Mouse (Mus musculus): Measurements from ENCODE around the gene Lsm14b. TPM values are rescaled to one million over a fixed set of nuclear protein-coding genes. Genes with fewer than 3 reads are reported as not detected.

Lsm14b gene
- polyA plus RNA-seq, 2 experiments, result 7.8 to 75.6 TPM

GRCm38 (mm10) chr2:180083063-180083462 is 58.3 kb downstream of the Lsm14b start:
- 90% methylated on average over 10 of the region's 10 CpGs for WGBS
- no peak overlapping the region for H3K27ac ChIP-seq (replicated peaks; ENCODE audit: low read depth, low read length)
- no peak for TF ChIP-seq POLR2A (IDR thresholded peaks at IDR 0.05; ENCODE audit: borderline replicate concordance, extremely low read depth, insufficient read depth, insufficient read length)

GRCm38 (mm10) chr2:180084565-180084964 is 59.8 kb downstream of the Lsm14b start:
- peaks cover 36% of the 10 kb centered on the region for H3K36me3 ChIP-seq (ENCODE audit: control insufficient read depth, insufficient read depth, low read length)
- 9% methylated on average over 3 of the region's 3 CpGs for WGBS
- no peak for DNase-seq (ENCODE audit: low spot score)

More at GRCm38 (mm10) chr2:180083063-180083462, 58.3 kb downstream of the Lsm14b start:
- no peak overlapping the region for H3K9ac ChIP-seq (ENCODE audit: low read depth, low read length, severe bottlenecking)
- H3K4me1 ChIP-seq (ENCODE audit: control insufficient read depth, insufficient read depth, low read length), result no peaks in the 10 kb centered on the region
- DNase-seq (ENCODE audit: low spot score), result no peak
- no peak overlapping the region for H3K4me2 ChIP-seq (replicated peaks; ENCODE audit: low read depth, low read length, severe bottlenecking)
- peaks cover 45% of the 10 kb centered on the region for H3K36me3 ChIP-seq (ENCODE audit: control insufficient read depth, insufficient read depth, low read length)
- no peak for ATAC-seq (ENCODE audit: low FRiP score, low read depth)
- no peaks in the 10 kb centered on the region for H3K27me3 ChIP-seq (ENCODE audit: control insufficient read depth, insufficient read depth, low read length)
- H3K9me3 ChIP-seq (ENCODE audit: control insufficient read depth, low read length), result no peaks in the 10 kb centered on the region; the same call in 1 of the 2 replicates
- no peak overlapping the region for H3K4me3 ChIP-seq (replicated peaks; ENCODE audit: low read length)

More at GRCm38 (mm10) chr2:180084565-180084964, 59.8 kb downstream of the Lsm14b start:
- Histone ChIP-seq H3K4me1 (ENCODE audit: control insufficient read depth, insufficient read depth, low read length) (no peaks in the 10 kb centered on the region), H3K27me3 (ENCODE audit: control insufficient read depth, insufficient read depth, low read length) (no peaks in the 10 kb centered on the region), H3K9ac (ENCODE audit: low read depth, low read length, severe bottlenecking) (no peak overlapping the region), H3K9me3 (ENCODE audit: control insufficient read depth, low read length) (no peaks in the 10 kb centered on the region; the same call in 1 of the 2 replicates), H3K27ac (replicated peaks; ENCODE audit: low read depth, low read length) (no peak overlapping the region), H3K4me2 (replicated peaks; ENCODE audit: low read depth, low read length, severe bottlenecking) (no peak overlapping the region), H3K4me3 (replicated peaks; ENCODE audit: low read length) (no peak overlapping the region)
- no peak for ATAC-seq (ENCODE audit: low FRiP score, low read depth)
- TF ChIP-seq POLR2A (IDR thresholded peaks at IDR 0.05; ENCODE audit: borderline replicate concordance, extremely low read depth, insufficient read depth, insufficient read length), result no peak

Other genes with a start within 250 kb of the Lsm14b start
- 15.2 and 17.6 TPM in 2 replicates for gene Taf4, start 48.3 kb upstream of the Lsm14b start, polyA plus RNA-seq (2012; rRNA removed)
- 3.9 and 4.4 TPM in 2 replicates for gene Taf4, start 48.3 kb upstream of the Lsm14b start, polyA plus RNA-seq (2014; fragmentation: Nextera tagmentation; extraction: Ambion mirVana)
- 259 and 298 TPM in 2 replicates for gene Psma7, start 17.4 kb downstream of the Lsm14b start, polyA plus RNA-seq (2012; rRNA removed)
- 501 and 620 TPM in 2 replicates for gene Psma7, start 17.4 kb downstream of the Lsm14b start, polyA plus RNA-seq (2014; fragmentation: Nextera tagmentation; extraction: Ambion mirVana)
- gene Ss18l1, start 17.5 kb downstream of the Lsm14b start, polyA plus RNA-seq (2012; rRNA removed), result 9.1 and 11.4 TPM in 2 replicates
- 3.5 and 4.9 TPM in 2 replicates for gene Ss18l1, start 17.5 kb downstream of the Lsm14b start, polyA plus RNA-seq (2014; fragmentation: Nextera tagmentation; extraction: Ambion mirVana)
- 28.5 and 29.8 TPM in 2 replicates for gene Mtg2, start 45.6 kb downstream of the Lsm14b start, polyA plus RNA-seq (2012; rRNA removed)
- 22.1 and 24.3 TPM in 2 replicates for gene Mtg2, start 45.6 kb downstream of the Lsm14b start, polyA plus RNA-seq (2014; fragmentation: Nextera tagmentation; extraction: Ambion mirVana)
- gene Hrh3, start 79.5 kb downstream of the Lsm14b start, polyA plus RNA-seq (2012; rRNA removed), result 0.04 and 0.10 TPM in 2 replicates
- 0.17 TPM in 1 of 2 replicates, not detected in the other for gene Hrh3, start 79.5 kb downstream of the Lsm14b start, polyA plus RNA-seq (2014; fragmentation: Nextera tagmentation; extraction: Ambion mirVana)
- 23.2 and 28.6 TPM in 2 replicates for gene Osbpl2, start 94.3 kb downstream of the Lsm14b start, polyA plus RNA-seq (2012; rRNA removed)
- 42.2 and 42.7 TPM in 2 replicates for gene Osbpl2, start 94.3 kb downstream of the Lsm14b start, polyA plus RNA-seq (2014; fragmentation: Nextera tagmentation; extraction: Ambion mirVana)
- 115 and 147 TPM in 2 replicates for gene Adrm1, start 146.5 kb downstream of the Lsm14b start, polyA plus RNA-seq (2012; rRNA removed)
- gene Adrm1, start 146.5 kb downstream of the Lsm14b start, polyA plus RNA-seq (2014; fragmentation: Nextera tagmentation; extraction: Ambion mirVana), result 135 and 147 TPM in 2 replicates
- gene Lama5, start 200.9 kb downstream of the Lsm14b start, polyA plus RNA-seq (2012; rRNA removed), result 47.3 and 56.7 TPM in 2 replicates
- 30.4 and 31.2 TPM in 2 replicates for gene Lama5, start 200.9 kb downstream of the Lsm14b start, polyA plus RNA-seq (2014; fragmentation: Nextera tagmentation; extraction: Ambion mirVana)
- gene Rps21, start 232.4 kb downstream of the Lsm14b start, polyA plus RNA-seq (2012; rRNA removed), result 3,975 and 4,219 TPM in 2 replicates
- 716 and 729 TPM in 2 replicates for gene Rps21, start 232.4 kb downstream of the Lsm14b start, polyA plus RNA-seq (2014; fragmentation: Nextera tagmentation; extraction: Ambion mirVana)
- gene Cables2, start 248.5 kb downstream of the Lsm14b start, polyA plus RNA-seq (2012; rRNA removed), result 37.7 and 45.8 TPM in 2 replicates
- 22.5 and 23.4 TPM in 2 replicates for gene Cables2, start 248.5 kb downstream of the Lsm14b start, polyA plus RNA-seq (2014; fragmentation: Nextera tagmentation; extraction: Ambion mirVana)